Mouse (Mus musculus) forebrain, embryonic 13.5 days (tissue): ENCODE data around the gene Hspa12b. TPM values are rescaled to one million over a fixed set of nuclear protein-coding genes. Genes with fewer than 3 reads are reported as not detected.

Source experiments
- ATAC-seq: fragments of 200-750 bp; cut with Nextera tagmentation; 2 replicates; pipeline ENCODE4 v1.8.0; 2017
- H3K27ac ChIP-seq: fragments of 300-500 bp; sonication (generic); 2 replicates; pipeline ENCODE4 v1.5.1; 2015; ENCODE audit warnings: inconsistent platforms, mild to moderate bottlenecking, moderate library complexity
- H3K27me3 ChIP-seq: fragments of 300-500 bp; sonication (generic); 2 replicates; pipeline ENCODE4 v1.6.1; 2015; ENCODE audit warnings: mild to moderate bottlenecking, inconsistent platforms
- H3K36me3 ChIP-seq: fragments of 300-500 bp; sonication (generic); 2 replicates; pipeline ENCODE4 v1.6.1; 2015; ENCODE audit warnings: mild to moderate bottlenecking, inconsistent platforms; ENCODE audit not compliant: poor library complexity, severe bottlenecking
- H3K4me1 ChIP-seq: fragments of 300-500 bp; sonication (generic); 2 replicates; pipeline ENCODE4 v1.6.1; 2015; ENCODE audit warnings: inconsistent platforms
- H3K4me2 ChIP-seq: fragments of 300-500 bp; sonication (generic); 2 replicates; pipeline ENCODE4 v1.6.1; 2015; ENCODE audit warnings: inconsistent platforms, mild to moderate bottlenecking, moderate library complexity
- H3K4me3 ChIP-seq: fragments of 300-500 bp; sonication (generic); 2 replicates; pipeline ENCODE4 v1.5.1; 2015; ENCODE audit warnings: mild to moderate bottlenecking, inconsistent platforms
- H3K9ac ChIP-seq: fragments of 300-500 bp; sonication (generic); 2 replicates; pipeline ENCODE4 v1.6.1; 2015; ENCODE audit warnings: mild to moderate bottlenecking, inconsistent platforms
- H3K9me3 ChIP-seq: fragments of 300-500 bp; sonication (generic); replicated peaks from 2 replicates; pipeline ENCODE4 v1.6.1; 2016; ENCODE audit warnings: inconsistent platforms
- WGBS: fragments of 180-500 bp; shearing (Covaris S2); methylation state at CpG from one replicate; pipeline ENCODE4 v1.1.7; 2015; 5-methylcytosine and 5-hydroxymethylcytosine counted together
- polyA plus RNA-seq: library from polyadenylated mRNA; unstranded; fragments of >200 nt; fragmentation: Nextera tagmentation; extraction: Ambion mirVana; gene quantifications from 2 replicates; pipeline ENCODE4 v1.2.1, GENCODE M21; 2015

Gene Hspa12b
- polyA plus RNA-seq, 1 experiment from 2014 or later = 2.4 TPM

GRCm38 (mm10) chr2:131132111-131132888 is 5.2 kb downstream of the Hspa12b start:
- 85% methylated on average over 10 of the region's 10 CpGs for WGBS
- H3K27ac ChIP-seq = no peak overlapping the region
- H3K4me2 ChIP-seq = no peak overlapping the region
- no peaks in the 10 kb centered on the region for H3K9me3 ChIP-seq
- no peak for ATAC-seq
- no peaks in the 10 kb centered on the region for H3K27me3 ChIP-seq
- H3K36me3 ChIP-seq = no peaks in the 10 kb centered on the region
- no peak overlapping the region for H3K9ac ChIP-seq
- H3K4me3 ChIP-seq = no peak overlapping the region
- H3K4me1 ChIP-seq = peaks cover 3% of the 10 kb centered on the region

GRCm38 (mm10) chr2:131132930-131133547 is 6.0 kb downstream of the Hspa12b start, which contains the start of gene Gm11037:
Gm11037 (plus strand) TSS chr2:131133497.
- 86% methylated on average over 9 of the region's 9 CpGs for WGBS

GRCm38 (mm10) chr2:131134381-131134780 is 7.3 kb downstream of the Hspa12b start:
- Histone ChIP-seq H3K27me3 (no peaks in the 10 kb centered on the region), H3K4me3 (no peak overlapping the region), H3K9me3 (no peaks in the 10 kb centered on the region), H3K27ac (no peak overlapping the region), H3K9ac (no peak overlapping the region), H3K4me2 (no peak overlapping the region), H3K4me1 (no peaks in the 10 kb centered on the region), H3K36me3 (no peaks in the 10 kb centered on the region)
- no peak for ATAC-seq
- 70% methylated on average over 1 of the region's 1 CpGs for WGBS

More at GRCm38 (mm10) chr2:131132930-131133547, 6.0 kb downstream of the Hspa12b start, which contains the start of gene Gm11037:
- Histone ChIP-seq H3K4me3 (no peak within 1 kb of the TSS), H3K4me2 (no peak within 1 kb of the TSS), H3K36me3 (no peaks in the 10 kb centered on the region), H3K9me3 (no peaks in the 10 kb centered on the region), H3K27me3 (no peaks in the 10 kb centered on the region), H3K27ac (no peak within 1 kb of the TSS), H3K9ac (no peak within 1 kb of the TSS), H3K4me1 (no peaks in the 10 kb centered on the region)
- ATAC-seq = no peak

- Histone ChIP-seq H3K36me3 (no peaks in the 10 kb centered on the region), H3K4me3 (no peak overlapping the region), H3K27ac (no peak overlapping the region), H3K9me3 (no peaks in the 10 kb centered on the region), H3K4me2 (no peak overlapping the region), H3K4me1 (no peaks in the 10 kb centered on the region), H3K9ac (no peak overlapping the region), H3K27me3 (no peaks in the 10 kb centered on the region)
- no peak for ATAC-seq
- 83% methylated on average over 8 of the region's 8 CpGs for WGBS
Observed at GRCm38 (mm10) chr2:131134826-131135400, 7.8 kb downstream of the Hspa12b start.

GRCm38 (mm10) chr2:131135521-131136139 is 8.6 kb downstream of the Hspa12b start:
- no peak overlapping the region for H3K9ac ChIP-seq
- no peak overlapping the region for H3K4me2 ChIP-seq
- H3K27ac ChIP-seq = no peak overlapping the region
- WGBS = 88% methylated on average over 11 of the region's 11 CpGs
- H3K4me3 ChIP-seq = no peak overlapping the region
- no peaks in the 10 kb centered on the region for H3K4me1 ChIP-seq
- no peak for ATAC-seq
- H3K36me3 ChIP-seq = no peaks in the 10 kb centered on the region
- H3K27me3 ChIP-seq = no peaks in the 10 kb centered on the region
- H3K9me3 ChIP-seq = no peaks in the 10 kb centered on the region

GRCm38 (mm10) chr2:131138296-131138695 is 11.2 kb downstream of the Hspa12b start:
- Histone ChIP-seq H3K27me3 (no peaks in the 10 kb centered on the region), H3K36me3 (peaks cover under 1% of the 10 kb centered on the region; the same call in 1 of the 2 replicates), H3K9ac (no peak overlapping the region), H3K9me3 (no peaks in the 10 kb centered on the region), H3K4me2 (no peak overlapping the region), H3K4me1 (peaks cover 7% of the 10 kb centered on the region), H3K27ac (no peak overlapping the region), H3K4me3 (no peak overlapping the region)
- ATAC-seq = no peak
- 84% methylated on average over 4 of the region's 4 CpGs for WGBS

- ATAC-seq = no peak
- H3K27me3 ChIP-seq = no peaks in the 10 kb centered on the region
Observed at GRCm38 (mm10) chr2:131138760-131139159, 11.7 kb downstream of the Hspa12b start.

GRCm38 (mm10) chr2:131139287-131139686 is 12.2 kb downstream of the Hspa12b start:
- no peak overlapping the region for H3K4me2 ChIP-seq
- no peak overlapping the region for H3K9ac ChIP-seq
- H3K9me3 ChIP-seq = no peaks in the 10 kb centered on the region
- no peak overlapping the region for H3K4me3 ChIP-seq
- no peaks in the 10 kb centered on the region for H3K27me3 ChIP-seq
- H3K36me3 ChIP-seq = peaks cover 10% of the 10 kb centered on the region
- peaks cover 8% of the 10 kb centered on the region for H3K4me1 ChIP-seq
- 94% methylated on average over 5 of the region's 5 CpGs for WGBS
- no peak for ATAC-seq
- H3K27ac ChIP-seq = no peak overlapping the region

More at GRCm38 (mm10) chr2:131138760-131139159, 11.7 kb downstream of the Hspa12b start:
- peaks cover 5% of the 10 kb centered on the region; the same call in 1 of the 2 replicates for H3K36me3 ChIP-seq
- no peak overlapping the region for H3K27ac ChIP-seq
- peaks cover 8% of the 10 kb centered on the region for H3K4me1 ChIP-seq
- no peak overlapping the region for H3K4me3 ChIP-seq
- H3K9ac ChIP-seq = no peak overlapping the region
- H3K4me2 ChIP-seq = no peak overlapping the region
- 93% methylated on average over 7 of the region's 7 CpGs for WGBS
- H3K9me3 ChIP-seq = no peaks in the 10 kb centered on the region

- H3K9me3 ChIP-seq = no peaks in the 10 kb centered on the region
- H3K27me3 ChIP-seq = no peaks in the 10 kb centered on the region
- no peak overlapping the region for H3K4me2 ChIP-seq
- peaks cover 8% of the 10 kb centered on the region for H3K4me1 ChIP-seq
- no peak for ATAC-seq
- WGBS = 75% methylated on average over 5 of the region's 5 CpGs
- peaks cover 17% of the 10 kb centered on the region for H3K36me3 ChIP-seq
- H3K27ac ChIP-seq = no peak overlapping the region
- no peak overlapping the region for H3K9ac ChIP-seq
- H3K4me3 ChIP-seq = no peak overlapping the region
Observed at GRCm38 (mm10) chr2:131139886-131140532, 12.9 kb downstream of the Hspa12b start.

- WGBS = 76% methylated on average over 5 of the region's 5 CpGs
- no peak overlapping the region for H3K9ac ChIP-seq
- no peaks in the 10 kb centered on the region for H3K9me3 ChIP-seq
- no peak for ATAC-seq
- H3K4me1 ChIP-seq = peaks cover 8% of the 10 kb centered on the region
- H3K4me3 ChIP-seq = no peak overlapping the region
- H3K27me3 ChIP-seq = no peaks in the 10 kb centered on the region
- peaks cover 22% of the 10 kb centered on the region for H3K36me3 ChIP-seq
- no peak overlapping the region for H3K27ac ChIP-seq
- H3K4me2 ChIP-seq = no peak overlapping the region
Observed at GRCm38 (mm10) chr2:131140533-131140905, 13.4 kb downstream of the Hspa12b start.

- no peak for ATAC-seq
- 92% methylated on average over 8 of the region's 8 CpGs for WGBS
- Histone ChIP-seq H3K9ac (no peak overlapping the region), H3K4me1 (peaks cover 8% of the 10 kb centered on the region), H3K27ac (no peak overlapping the region), H3K9me3 (no peaks in the 10 kb centered on the region), H3K36me3 (peaks cover 31% of the 10 kb centered on the region), H3K27me3 (no peaks in the 10 kb centered on the region), H3K4me2 (no peak overlapping the region), H3K4me3 (no peak overlapping the region)
Observed at GRCm38 (mm10) chr2:131141336-131141986, 14.4 kb downstream of the Hspa12b start.
